Comparison of ENCODE assay signal across 36 mouse cellular contexts in genomic region chr1:83119903-83120302, GRCm38 (mm10). TPM values are rescaled to one million over a fixed set of nuclear protein-coding genes. Genes with fewer than 3 reads are reported as not detected.
A peak's percentile ranks its signal among the peaks of the same experiment; 100 is the strongest.
DNase-seq lines count a peak whose midpoint lies in the region; ATAC-seq and TF ChIP-seq lines count a peak whose summit lies in the region.
"Had no signal": no experiment of that assay in that cellular context is flagged by ENCODE, and none has a peak within 500 bp of the region (broad histone marks: within the 10 kb centered on the region; RNA-seq: fewer than 3 reads in every experiment).

No protein-coding gene starts in this region.

- DNase-seq in heart, adult 9 months (ENCODE audit: low spot score in 2 of 2): peak; percentile 5 to 38
- DNase-seq in CH12.LX (ENCODE audit: extremely low read depth): no peak
- DNase-seq in heart, postnatal 4 days: peak; percentile 26
- no peak for DNase-seq in midbrain, postnatal 0 days (ENCODE audit: low spot score)
- DNase-seq: cerebellum, adult 11 months; cerebellum, adult 9-11 months; forebrain, postnatal 0 days; gastrocnemius, postnatal 25 days; kidney, adult 18-20 months; layer of hippocampus, adult 9-11 months; liver, embryonic 13.5 days; lung, adult 2 months; lung, postnatal 36 days; right cerebral cortex, adult 18-20 months; thymus, adult 2 months had no signal

- dilution Hi-C loops in CH12.LX (cut with MboI; ENCODE audit: extremely low pct_ligation_motif_present, extremely low pct_unique_long_range_greater_than_20kb, low sequenced_read_pairs): no loop called here

- no peak for TF ChIP-seq EP300 in CH12.LX (IDR thresholded peaks at IDR 0.05; ENCODE audit: low read length)

- 0 out of 2 replicates have a peak, but pooled peaks cover 3% of the 10 kb centered on the region for H3K4me1 ChIP-seq in heart, embryonic 11.5 days (ENCODE audit: control insufficient read depth, insufficient read depth, low read length)
- peaks cover 14 to 19% of the 10 kb centered on the region in 2 experiments for H3K4me1 ChIP-seq in CH12.LX (ENCODE audit: control insufficient read depth in 1 of 2, insufficient read depth in 2 of 2)
- H3K4me1 ChIP-seq in heart, embryonic 13.5 days: peaks cover 22% of the 10 kb centered on the region
- no peaks in the 10 kb centered on the region for H3K4me1 ChIP-seq in forebrain, embryonic 13.5 days
- H3K4me1 ChIP-seq in midbrain, postnatal 0 days (ENCODE audit: insufficient read depth, low read length): no peaks in the 10 kb centered on the region
- H3K4me1 ChIP-seq: embryonic facial prominence, embryonic 15.5 days; forebrain, embryonic 10.5 days; liver, embryonic 13.5 days; midbrain, embryonic 15.5 days had no signal

- no peak for TF ChIP-seq POLR2A in CH12.LX (IDR thresholded peaks at IDR 0.05; ENCODE audit: low read depth, low read length)

- H3K27ac ChIP-seq in heart, embryonic 11.5 days (ENCODE audit: low read depth, low read length): no peak overlapping the region
- H3K27ac ChIP-seq in CH12.LX (ENCODE audit: insufficient read depth, low read depth): peak overlapping the region; percentile 17; the same call in 1 of the 2 replicates
- H3K27ac ChIP-seq in heart, embryonic 13.5 days (replicated peaks): 0 out of 2 replicates have a peak overlapping the region, but pooled peaks have one; percentile 51
- no peak overlapping the region for H3K27ac ChIP-seq in forebrain, embryonic 13.5 days
- H3K27ac ChIP-seq in midbrain, postnatal 0 days (ENCODE audit: low read depth, low read length): no peak overlapping the region
- H3K27ac ChIP-seq: embryonic facial prominence, embryonic 15.5 days; forebrain, embryonic 10.5 days; hindbrain, embryonic 14.5 days; left cerebral cortex, adult 2 months; liver, embryonic 13.5 days; midbrain, embryonic 15.5 days had no signal

- no peaks in the 10 kb centered on the region for H3K79me2 ChIP-seq in CH12.LX (replicated peaks; ENCODE audit: control insufficient read depth, extremely low read depth, insufficient read depth, poor library complexity, severe bottlenecking)

- ATAC-seq in heart, embryonic 11.5 days (replicated peaks; ENCODE audit: insufficient number of reproducible peaks, low FRiP score, low TSS enrichment): no peak
- peak; percentile 63; the same call in 1 of the 2 replicates for ATAC-seq in heart, embryonic 13.5 days (ENCODE audit: extremely low read depth, insufficient number of reproducible peaks, low FRiP score, low TSS enrichment)
- ATAC-seq in forebrain, embryonic 13.5 days: no peak
- ATAC-seq in megakaryocyte progenitor cell, adult 5-6 weeks (replicated peaks; ENCODE audit: poor library complexity): no peak
- ATAC-seq in midbrain, postnatal 0 days (ENCODE audit: low FRiP score): no peak
- ATAC-seq: forebrain, postnatal 0 days; inflammation-experienced regulatory T-cells, adult 6 months; midbrain, embryonic 15.5 days had no signal

- in situ Hi-C loops in CH12.LX (cut with MboI; ENCODE audit: low pct_ligation_motif_present, low pct_unique_long_range_greater_than_20kb, low sequenced_read_pairs): no loop called here

- no peak for TF ChIP-seq CTCF in CH12.LX (conservative IDR thresholded peaks at IDR 0.05 in 1 of 2, IDR thresholded peaks at IDR 0.05 in 1 of 2; ENCODE audit: low read depth in 2 of 2, low read length in 2 of 2)
- no peak for TF ChIP-seq CTCF in midbrain, postnatal 0 days (IDR thresholded peaks at IDR 0.05)

- H3K9ac ChIP-seq in heart, embryonic 11.5 days (ENCODE audit: low read depth, low read length): no peak overlapping the region
- no peak overlapping the region for H3K9ac ChIP-seq in CH12.LX (ENCODE audit: insufficient read depth, low read depth)
- H3K9ac ChIP-seq in heart, embryonic 13.5 days: no peak overlapping the region
- no peak overlapping the region for H3K9ac ChIP-seq in forebrain, embryonic 13.5 days
- H3K9ac ChIP-seq in midbrain, postnatal 0 days (replicated peaks; ENCODE audit: low read length, poor library complexity, severe bottlenecking): no peak overlapping the region
- H3K9ac ChIP-seq: embryonic facial prominence, embryonic 15.5 days; forebrain, postnatal 0 days; hindbrain, embryonic 14.5 days; liver, embryonic 13.5 days; midbrain, embryonic 15.5 days had no signal

- no peaks in the 10 kb centered on the region for H3K9me3 ChIP-seq in heart, embryonic 11.5 days (replicated peaks; ENCODE audit: control insufficient read depth, low read length)
- no peaks in the 10 kb centered on the region for H3K9me3 ChIP-seq in CH12.LX (replicated peaks; ENCODE audit: low read length)
- no peaks in the 10 kb centered on the region for H3K9me3 ChIP-seq in heart, embryonic 13.5 days
- no peaks in the 10 kb centered on the region for H3K9me3 ChIP-seq in forebrain, embryonic 13.5 days (replicated peaks)
- H3K9me3 ChIP-seq in midbrain, postnatal 0 days (ENCODE audit: low read length): no peaks in the 10 kb centered on the region
- H3K9me3 ChIP-seq: embryonic facial prominence, embryonic 15.5 days; forebrain, embryonic 10.5 days; liver, embryonic 13.5 days; midbrain, embryonic 15.5 days had no signal

- no peak for TF ChIP-seq RAD21 in CH12.LX (IDR thresholded peaks at IDR 0.05; ENCODE audit: low read depth, low read length)

- no peaks in the 10 kb centered on the region for H3K27me3 ChIP-seq in heart, embryonic 11.5 days (ENCODE audit: control insufficient read depth, insufficient read depth, low read length)
- H3K27me3 ChIP-seq in CH12.LX (replicated peaks): no peaks in the 10 kb centered on the region
- H3K27me3 ChIP-seq in heart, embryonic 13.5 days (replicated peaks): no peaks in the 10 kb centered on the region
- H3K27me3 ChIP-seq in forebrain, embryonic 13.5 days: no peaks in the 10 kb centered on the region
- no peaks in the 10 kb centered on the region for H3K27me3 ChIP-seq in midbrain, postnatal 0 days (ENCODE audit: insufficient read depth, low read length)
- H3K27me3 ChIP-seq: embryonic facial prominence, embryonic 15.5 days; liver, embryonic 13.5 days; midbrain, embryonic 15.5 days had no signal

- no peaks in the 10 kb centered on the region for H3K36me3 ChIP-seq in heart, embryonic 11.5 days (ENCODE audit: control insufficient read depth, insufficient read depth, low read length)
- no peaks in the 10 kb centered on the region for H3K36me3 ChIP-seq in CH12.LX (replicated peaks in 1 of 2; ENCODE audit: control insufficient read depth in 1 of 2, insufficient read depth in 1 of 2, low read length in 1 of 2)
- H3K36me3 ChIP-seq in heart, embryonic 13.5 days: no peaks in the 10 kb centered on the region
- H3K36me3 ChIP-seq in forebrain, embryonic 13.5 days (ENCODE audit: poor library complexity, severe bottlenecking): no peaks in the 10 kb centered on the region
- H3K36me3 ChIP-seq in midbrain, postnatal 0 days (ENCODE audit: insufficient read depth, low read length): no peaks in the 10 kb centered on the region
- H3K36me3 ChIP-seq: embryonic facial prominence, embryonic 15.5 days; forebrain, embryonic 10.5 days; liver, embryonic 13.5 days; midbrain, embryonic 15.5 days had no signal

- H3K4me2 ChIP-seq in heart, embryonic 11.5 days: no peak overlapping the region
- H3K4me2 ChIP-seq in CH12.LX (ENCODE audit: insufficient read depth, low read depth, poor library complexity, severe bottlenecking): 0 out of 2 replicates have a peak overlapping the region, but pooled peaks have one; percentile 2
- H3K4me2 ChIP-seq in heart, embryonic 13.5 days: no peak overlapping the region
- no peak overlapping the region for H3K4me2 ChIP-seq in forebrain, embryonic 13.5 days
- no peak overlapping the region for H3K4me2 ChIP-seq in midbrain, postnatal 0 days (ENCODE audit: low read depth, low read length, poor library complexity, severe bottlenecking)
- H3K4me2 ChIP-seq: embryonic facial prominence, embryonic 15.5 days; hindbrain, embryonic 14.5 days; liver, embryonic 13.5 days; midbrain, embryonic 15.5 days had no signal

- H3K4me3 ChIP-seq in heart, embryonic 11.5 days (ENCODE audit: low read depth, low read length): no peak overlapping the region
- no peak overlapping the region for H3K4me3 ChIP-seq in CH12.LX (replicated peaks in 1 of 3; ENCODE audit: low read depth in 2 of 3, low read length in 2 of 3, poor library complexity in 1 of 3)
- H3K4me3 ChIP-seq in heart, embryonic 13.5 days: no peak overlapping the region
- no peak overlapping the region for H3K4me3 ChIP-seq in forebrain, embryonic 13.5 days
- no peak overlapping the region for H3K4me3 ChIP-seq in midbrain, postnatal 0 days (ENCODE audit: low read depth, low read length)
- H3K4me3 ChIP-seq: embryonic facial prominence, embryonic 15.5 days; forebrain, embryonic 10.5 days; left cerebral cortex, adult 2 months; liver, embryonic 13.5 days; midbrain, embryonic 15.5 days had no signal

RNA-seq across cellular contexts. Expression of gene Ccl20, which starts 3.3 kb away (rescaled TPM):
- 0.43 TPM in 1 of 2 replicates, not detected in the other for polyA plus RNA-seq in heart, embryonic 11.5 days (2014; fragmentation: Nextera tagmentation; extraction: Ambion mirVana)
- total RNA-seq in CH12.LX (2012; rRNA removed) (0.42 and 3.4 TPM in 2 replicates), CH12.LX (2014; rRNA removed) (0.32 and 0.34 TPM in 2 replicates)
- polyA plus RNA-seq in CH12.LX (2012; ENCODE audit: insufficient read length, low read depth): not detected in 2 replicates
- polyA plus RNA-seq in heart, embryonic 13.5 days (2015; fragmentation: Nextera tagmentation; extraction: Ambion mirVana): 0.25 and 0.47 TPM in 2 replicates
- total RNA-seq in heart, postnatal 4 days (2021): not detected
- not detected in 2 replicates for polyA plus RNA-seq in forebrain, embryonic 13.5 days (2015; fragmentation: Nextera tagmentation; extraction: Ambion mirVana)
- total RNA-seq in megakaryocyte progenitor cell, adult 5-6 weeks (2015): not detected in 2 replicates
- total RNA-seq in megakaryocyte progenitor cell, adult 5-6 weeks (2017): not detected in 2 replicates
- not detected in 2 replicates for total RNA-seq in midbrain, postnatal 0 days (2014; rRNA removed)
- not detected in 2 replicates for polyA plus RNA-seq in midbrain, postnatal 0 days (2015; fragmentation: Nextera tagmentation; extraction: Ambion mirVana)
- total RNA-seq: adrenal gland, adult 18-20 months; adrenal gland, postnatal 4 days; common myeloid progenitor, adult 5-6 weeks; forebrain, postnatal 0 days; gastrocnemius, postnatal 25 days; heart, postnatal 36 days; left cerebral cortex, adult 2 months; left cerebral cortex, postnatal 36 days; megakaryocyte-erythroid progenitor cell, adult 5-6 weeks had no signal
- polyA plus RNA-seq: forebrain, embryonic 10.5 days; hindbrain, embryonic 14.5 days; midbrain, embryonic 15.5 days; neural tube, embryonic 14.5 days; urinary bladder, adult 2 months had no signal

RNA-seq across cellular contexts. Expression of gene Daw1, which starts 39.6 kb away (rescaled TPM):
- 0.25 TPM in 1 of 2 replicates, not detected in the other for polyA plus RNA-seq in heart, embryonic 11.5 days (2014; fragmentation: Nextera tagmentation; extraction: Ambion mirVana)
- total RNA-seq in CH12.LX (2012; rRNA removed) (not detected in 2 replicates), CH12.LX (2014; rRNA removed) (not detected in 2 replicates)
- not detected in 2 replicates for polyA plus RNA-seq in CH12.LX (2012; ENCODE audit: insufficient read length, low read depth)
- polyA plus RNA-seq in heart, embryonic 13.5 days (2015; fragmentation: Nextera tagmentation; extraction: Ambion mirVana): not detected in 2 replicates
- not detected for total RNA-seq in heart, postnatal 4 days (2021)
- 0.54 and 0.89 TPM in 2 replicates for polyA plus RNA-seq in forebrain, embryonic 13.5 days (2015; fragmentation: Nextera tagmentation; extraction: Ambion mirVana)
- total RNA-seq in megakaryocyte progenitor cell, adult 5-6 weeks (2015): not detected in 2 replicates
- total RNA-seq in megakaryocyte progenitor cell, adult 5-6 weeks (2017): not detected in 2 replicates
- 0.88 and 1.2 TPM in 2 replicates for total RNA-seq in midbrain, postnatal 0 days (2014; rRNA removed)
- polyA plus RNA-seq in midbrain, postnatal 0 days (2015; fragmentation: Nextera tagmentation; extraction: Ambion mirVana): 1.7 and 1.9 TPM in 2 replicates
- total RNA-seq: adrenal gland, adult 18-20 months; common myeloid progenitor, adult 5-6 weeks; gastrocnemius, postnatal 25 days; heart, postnatal 36 days; megakaryocyte-erythroid progenitor cell, adult 5-6 weeks had no signal
- polyA plus RNA-seq: large intestine, adult 2 months; liver, embryonic 13.5 days; stomach, embryonic 16.5 days; thymus, adult 2 months had no signal

RNA-seq across cellular contexts. Expression of gene Krtap28-13, which starts 59.2 kb away (rescaled TPM):
- 0.16 and 0.68 TPM in 2 replicates for polyA plus RNA-seq in heart, embryonic 11.5 days (2014; fragmentation: Nextera tagmentation; extraction: Ambion mirVana)
- total RNA-seq in CH12.LX (2012; rRNA removed) (not detected in 2 replicates), CH12.LX (2014; rRNA removed) (not detected in 2 replicates)
- not detected in 2 replicates for polyA plus RNA-seq in CH12.LX (2012; ENCODE audit: insufficient read length, low read depth)
- not detected in 2 replicates for polyA plus RNA-seq in heart, embryonic 13.5 days (2015; fragmentation: Nextera tagmentation; extraction: Ambion mirVana)
- total RNA-seq in heart, postnatal 4 days (2021): not detected
- not detected in 2 replicates for polyA plus RNA-seq in forebrain, embryonic 13.5 days (2015; fragmentation: Nextera tagmentation; extraction: Ambion mirVana)
- not detected in 2 replicates for total RNA-seq in megakaryocyte progenitor cell, adult 5-6 weeks (2015)
- total RNA-seq in megakaryocyte progenitor cell, adult 5-6 weeks (2017): not detected in 2 replicates
- total RNA-seq in midbrain, postnatal 0 days (2014; rRNA removed): not detected in 2 replicates
- not detected in 2 replicates for polyA plus RNA-seq in midbrain, postnatal 0 days (2015; fragmentation: Nextera tagmentation; extraction: Ambion mirVana)
- total RNA-seq: adrenal gland, adult 18-20 months; adrenal gland, postnatal 4 days; common myeloid progenitor, adult 5-6 weeks; forebrain, postnatal 0 days; gastrocnemius, postnatal 25 days; heart, postnatal 36 days; left cerebral cortex, adult 2 months; left cerebral cortex, postnatal 36 days; megakaryocyte-erythroid progenitor cell, adult 5-6 weeks had no signal
- polyA plus RNA-seq: forebrain, embryonic 10.5 days; forebrain, postnatal 0 days; hindbrain, embryonic 14.5 days; inflammation-experienced regulatory T-cells, adult 6 months; kidney, embryonic 16.5 days; large intestine, adult 2 months; liver, embryonic 13.5 days; midbrain, embryonic 15.5 days; neural tube, embryonic 14.5 days; stomach, embryonic 16.5 days; thymus, adult 2 months; urinary bladder, adult 2 months had no signal

Comparison
In these comparisons a context has a peak if more than half of its experiments do, and no peak if none do; other contexts are left out.
1. H3K27ac ChIP-seq: peak in CH12.LX (single experiment) and heart, embryonic 13.5 days (single experiment); none in heart, embryonic 11.5 days (single experiment), forebrain, embryonic 13.5 days (single experiment) and midbrain, postnatal 0 days (single experiment).
2. DNase-seq: peak in heart, adult 9 months (2 of 2) and heart, postnatal 4 days (single experiment); none in CH12.LX (single experiment) and midbrain, postnatal 0 days (single experiment).